Mouse (Mus musculus) small intestine, adult 2 months (tissue): ENCODE results near the gene Nfya. TPM values are rescaled to one million over a fixed set of nuclear protein-coding genes. Genes with fewer than 3 reads are reported as not detected.

ENCODE experiments used
- H3K27ac ChIP-seq: fragments of 200-500 bp; 2 replicates; pipeline ENCODE4 v1.5.1; 2012; ENCODE audit warnings: low read depth, low read length, control low read depth, inconsistent platforms; ENCODE audit not compliant: insufficient read depth
- H3K27me3 ChIP-seq: fragments of 200-500 bp; 2 replicates; pipeline ENCODE4 v1.6.1; 2012; ENCODE audit warnings: mild to moderate bottlenecking, moderate library complexity, low read length, inconsistent platforms; ENCODE audit not compliant: control insufficient read depth, insufficient read depth
- H3K36me3 ChIP-seq: fragments of 200-500 bp; 2 replicates; pipeline ENCODE4 v1.6.1; 2012; ENCODE audit warnings: mild to moderate bottlenecking, low read length, control low read depth, inconsistent platforms; ENCODE audit not compliant: control insufficient read depth, insufficient read depth
- H3K4me1 ChIP-seq: fragments of 200-500 bp; 2 replicates; pipeline ENCODE4 v1.6.1; 2012; ENCODE audit warnings: low read length, inconsistent platforms, mixed read lengths; ENCODE audit not compliant: control insufficient read depth, insufficient read depth, insufficient read length
- H3K4me3 ChIP-seq: fragments of 200-500 bp; 2 replicates; pipeline ENCODE4 v1.5.1; 2012; ENCODE audit warnings: low read depth, mild to moderate bottlenecking, control low read depth, inconsistent platforms, low read length, moderate library complexity
- CTCF ChIP-seq: fragments of 200-500 bp; IDR thresholded peaks from 2 replicates; pipeline ENCODE4 v1.5.1; 2012; ENCODE audit warnings: low read depth, mild to moderate bottlenecking, control low read depth, inconsistent platforms, low read length, moderate library complexity, mixed read lengths; ENCODE audit not compliant: insufficient replicate concordance, insufficient read length; ENCODE audit errors: extremely low read depth
- POLR2A ChIP-seq: fragments of 200-500 bp; IDR thresholded peaks from 2 replicates; pipeline ENCODE4 v1.6.1; 2012; ENCODE audit warnings: low read depth, mild to moderate bottlenecking, control low read depth, inconsistent platforms, low read length, moderate library complexity
- WGBS: fragments of 180-500 bp; shearing (Covaris S2); methylation state at CpG from one replicate; pipeline ENCODE4 v1.1.7; 2018; 5-methylcytosine and 5-hydroxymethylcytosine counted together
- polyA plus RNA-seq: library from polyadenylated mRNA; depleted of rRNA; stranded (reverse); fragments of >200 nt; gene quantifications from 2 replicates; pipeline ENCODE4 v1.2.3, GENCODE M21; 2012

Nfya gene
- polyA plus RNA-seq, 1 experiment = 36.2 TPM

- Histone ChIP-seq H3K36me3 (peaks cover 27% of the 10 kb centered on the region), H3K27me3 (no peaks in the 10 kb centered on the region), H3K4me1 (peaks cover 16% of the 10 kb centered on the region; the same call in 1 of the 2 replicates), H3K27ac (peak overlapping the region; percentile 97), H3K4me3 (peak overlapping the region; percentile 22)
- WGBS = 17% methylated on average over 7 of the region's 7 CpGs
- TF ChIP-seq POLR2A (no peak), CTCF (no peak)
These were observed 8.5 kb upstream of the Nfya start for GRCm38 (mm10) chr17:48418174-48418573.

- H3K27ac ChIP-seq = peak overlapping the region; percentile 86
- H3K36me3 ChIP-seq = peaks cover 31% of the 10 kb centered on the region
- TF ChIP-seq POLR2A = no peak
- no peak for TF ChIP-seq CTCF
- H3K4me1 ChIP-seq = peaks cover 16% of the 10 kb centered on the region; the same call in 1 of the 2 replicates
- no peak overlapping the region for H3K4me3 ChIP-seq
- no peaks in the 10 kb centered on the region for H3K27me3 ChIP-seq
- 48% methylated on average over 6 of the region's 6 CpGs for whole genome bisulfite sequencing
These were observed 7.8 kb upstream of the Nfya start for GRCm38 (mm10) chr17:48417521-48417920.

GRCm38 (mm10) chr17:48416425-48417195 is 6.9 kb upstream of the Nfya start:
- peaks cover 16% of the 10 kb centered on the region; the same call in 1 of the 2 replicates for H3K4me1 ChIP-seq
- peaks cover 34% of the 10 kb centered on the region for H3K36me3 ChIP-seq
- WGBS = 85% methylated on average over 14 of the region's 14 CpGs
- no peaks in the 10 kb centered on the region for H3K27me3 ChIP-seq
- no peak overlapping the region for H3K4me3 ChIP-seq
- H3K27ac ChIP-seq = no peak overlapping the region
- TF ChIP-seq CTCF = peak; percentile 44; the same call in 1 of the 2 replicates
- TF ChIP-seq POLR2A = no peak

- H3K27ac ChIP-seq = no peak overlapping the region
- no peak overlapping the region for H3K4me3 ChIP-seq
- no peak for TF ChIP-seq CTCF
- no peak for TF ChIP-seq POLR2A
- no peaks in the 10 kb centered on the region for H3K27me3 ChIP-seq
- H3K4me1 ChIP-seq = peaks cover 16% of the 10 kb centered on the region; the same call in 1 of the 2 replicates
- H3K36me3 ChIP-seq = peaks cover 34% of the 10 kb centered on the region
- WGBS = 72% methylated on average over 7 of the region's 7 CpGs
These were observed 6.3 kb upstream of the Nfya start for GRCm38 (mm10) chr17:48416011-48416410.

- no peaks in the 10 kb centered on the region for H3K27me3 ChIP-seq
- TF ChIP-seq POLR2A (no peak), CTCF (no peak)
- H3K4me3 ChIP-seq = no peak overlapping the region
- H3K36me3 ChIP-seq = peaks cover 29% of the 10 kb centered on the region
- H3K27ac ChIP-seq = no peak overlapping the region
- H3K4me1 ChIP-seq = peaks cover 3% of the 10 kb centered on the region; the same call in 1 of the 2 replicates
- 25% methylated on average over 8 of the region's 8 CpGs for WGBS
These were observed 1.5 kb upstream of the Nfya start for GRCm38 (mm10) chr17:48411241-48411640.

GRCm38 (mm10) chr17:48410299-48410785 is 636 bp upstream of the Nfya start:
- Histone ChIP-seq H3K4me1 (peaks cover 3% of the 10 kb centered on the region; the same call in 1 of the 2 replicates), H3K27ac (peak overlapping the region; percentile 98), H3K27me3 (no peaks in the 10 kb centered on the region), H3K36me3 (peaks cover 22% of the 10 kb centered on the region), H3K4me3 (peak overlapping the region; percentile 91)
- under 1% methylated on average over 13 of the region's 13 CpGs for WGBS
- TF ChIP-seq CTCF (no peak), POLR2A (no peak)

- Histone ChIP-seq H3K4me3 (peak overlapping the region; percentile 90), H3K27ac (peak overlapping the region; percentile 99), H3K36me3 (peaks cover 10% of the 10 kb centered on the region), H3K4me1 (peaks cover 7% of the 10 kb centered on the region; the same call in 1 of the 2 replicates), H3K27me3 (no peaks in the 10 kb centered on the region)
- TF ChIP-seq POLR2A (peak; percentile 46; the same call in 1 of the 2 replicates), CTCF (no peak)
- under 1% methylated on average over 47 of the region's 47 CpGs for WGBS
These were observed 997 bp downstream of the Nfya start for GRCm38 (mm10) chr17:48408526-48409291.
